Mouse (Mus musculus) hindbrain, embryonic 15.5 days (tissue): ENCODE data around the gene Gm10203. TPM values are rescaled to one million over a fixed set of nuclear protein-coding genes. Genes with fewer than 3 reads are reported as not detected.
A peak's percentile ranks its signal among the peaks of the same experiment; 100 is the strongest.

Source experiments
- ATAC-seq: fragments of 200-750 bp; cut with Nextera tagmentation; 2 replicates; pipeline ENCODE4 v1.8.0; 2017; ENCODE audit warnings: low read depth, moderate number of reproducible peaks, moderate TSS enrichment; ENCODE audit not compliant: low FRiP score
- H3K27ac ChIP-seq: fragments of 300-500 bp; sonication (generic); replicated peaks from 2 replicates; pipeline ENCODE4 v1.5.1; 2015; ENCODE audit warnings: mild to moderate bottlenecking, inconsistent platforms
- H3K27me3 ChIP-seq: fragments of 300-500 bp; sonication (generic); 2 replicates; pipeline ENCODE4 v1.6.1; 2015; ENCODE audit warnings: control low read depth, inconsistent platforms
- H3K36me3 ChIP-seq: fragments of 300-500 bp; sonication (generic); 2 replicates; pipeline ENCODE4 v1.6.1; 2015; ENCODE audit warnings: control low read depth, inconsistent platforms
- H3K4me1 ChIP-seq: fragments of 300-500 bp; sonication (generic); replicated peaks from 2 replicates; pipeline ENCODE4 v1.6.1; 2015; ENCODE audit warnings: control low read depth, inconsistent platforms
- H3K4me2 ChIP-seq: fragments of 300-500 bp; sonication (generic); 2 replicates; pipeline ENCODE4 v1.6.1; 2015; ENCODE audit warnings: moderate library complexity, mild to moderate bottlenecking, inconsistent platforms
- H3K4me3 ChIP-seq: fragments of 300-500 bp; sonication (generic); 2 replicates; pipeline ENCODE4 v1.5.1; 2015; ENCODE audit warnings: mild to moderate bottlenecking, inconsistent platforms
- H3K9ac ChIP-seq: fragments of 300-500 bp; sonication (generic); 2 replicates; pipeline ENCODE4 v1.6.1; 2015; ENCODE audit warnings: inconsistent platforms
- H3K9me3 ChIP-seq: fragments of 300-500 bp; sonication (generic); 2 replicates; pipeline ENCODE4 v1.6.1; 2016; ENCODE audit warnings: control low read depth, inconsistent platforms
- WGBS: fragments of 180-500 bp; shearing (Covaris S2); methylation state at CpG from one replicate; pipeline ENCODE4 v1.1.7; 2015; 5-methylcytosine and 5-hydroxymethylcytosine counted together
- polyA plus RNA-seq: library from polyadenylated mRNA; unstranded; fragments of >200 nt; fragmentation: Nextera tagmentation; extraction: Ambion mirVana; gene quantifications from 2 replicates; pipeline ENCODE4 v1.2.1, GENCODE M21; 2015

The Gm10203 gene
- polyA plus RNA-seq, 1 experiment from 2014 or later = not detected

GRCm38 (mm10) chr6:149107615-149108014, 22.4 kb upstream of the Gm10203 start:
- Histone ChIP-seq H3K9me3 (no peaks in the 10 kb centered on the region), H3K27ac (no peak overlapping the region), H3K4me1 (no peaks in the 10 kb centered on the region), H3K9ac (no peak overlapping the region), H3K4me3 (no peak overlapping the region), H3K4me2 (no peak overlapping the region), H3K27me3 (no peaks in the 10 kb centered on the region), H3K36me3 (no peaks in the 10 kb centered on the region)
- ATAC-seq = no peak
- 84% methylated on average over 3 of the region's 3 CpGs for WGBS

GRCm38 (mm10) chr6:149108909-149109308, 21.1 kb upstream of the Gm10203 start:
- Histone ChIP-seq H3K9ac (no peak overlapping the region), H3K36me3 (no peaks in the 10 kb centered on the region), H3K4me1 (no peaks in the 10 kb centered on the region), H3K9me3 (no peaks in the 10 kb centered on the region), H3K4me2 (no peak overlapping the region), H3K27me3 (no peaks in the 10 kb centered on the region), H3K4me3 (no peak overlapping the region), H3K27ac (no peak overlapping the region)
- 81% methylated on average over 2 of the region's 2 CpGs for WGBS
- no peak for ATAC-seq

GRCm38 (mm10) chr6:149116992-149117391, 13.0 kb upstream of the Gm10203 start:
- Histone ChIP-seq H3K9ac (no peak overlapping the region), H3K36me3 (no peaks in the 10 kb centered on the region), H3K4me1 (no peaks in the 10 kb centered on the region), H3K27ac (no peak overlapping the region), H3K9me3 (no peaks in the 10 kb centered on the region), H3K27me3 (no peaks in the 10 kb centered on the region), H3K4me2 (no peak overlapping the region), H3K4me3 (no peak overlapping the region)
- no peak for ATAC-seq

- Histone ChIP-seq H3K9me3 (no peaks in the 10 kb centered on the region), H3K4me1 (no peaks in the 10 kb centered on the region), H3K36me3 (no peaks in the 10 kb centered on the region), H3K4me2 (no peak overlapping the region), H3K9ac (no peak overlapping the region), H3K27me3 (no peaks in the 10 kb centered on the region), H3K4me3 (no peak overlapping the region), H3K27ac (no peak overlapping the region)
- no peak for ATAC-seq
- 64% methylated on average over 2 of the region's 2 CpGs for WGBS
Observed at GRCm38 (mm10) chr6:149118935-149119334, 11.0 kb upstream of the Gm10203 start.

GRCm38 (mm10) chr6:149119853-149120252, 10.1 kb upstream of the Gm10203 start:
- no peak overlapping the region for H3K27ac ChIP-seq
- no peaks in the 10 kb centered on the region for H3K4me1 ChIP-seq
- H3K4me3 ChIP-seq = no peak overlapping the region
- ATAC-seq = 0 out of 2 replicates have a peak, but pooled peaks have one; percentile 54
- H3K4me2 ChIP-seq = no peak overlapping the region
- H3K36me3 ChIP-seq = no peaks in the 10 kb centered on the region
- H3K27me3 ChIP-seq = no peaks in the 10 kb centered on the region
- no peak overlapping the region for H3K9ac ChIP-seq
- 39% methylated on average over 2 of the region's 2 CpGs for WGBS
- no peaks in the 10 kb centered on the region for H3K9me3 ChIP-seq

- no peak overlapping the region for H3K9ac ChIP-seq
- ATAC-seq = no peak
- no peaks in the 10 kb centered on the region for H3K27me3 ChIP-seq
- 91% methylated on average over 3 of the region's 3 CpGs for WGBS
- no peak overlapping the region for H3K4me3 ChIP-seq
- H3K9me3 ChIP-seq = no peaks in the 10 kb centered on the region
- H3K4me1 ChIP-seq = no peaks in the 10 kb centered on the region
- no peak overlapping the region for H3K4me2 ChIP-seq
- no peak overlapping the region for H3K27ac ChIP-seq
- H3K36me3 ChIP-seq = no peaks in the 10 kb centered on the region
Observed at GRCm38 (mm10) chr6:149123042-149123441, 6.9 kb upstream of the Gm10203 start.

- WGBS = 65% methylated on average over 4 of the region's 4 CpGs
- Histone ChIP-seq H3K36me3 (no peaks in the 10 kb centered on the region), H3K9me3 (no peaks in the 10 kb centered on the region), H3K4me1 (no peaks in the 10 kb centered on the region), H3K27ac (no peak overlapping the region), H3K9ac (no peak overlapping the region), H3K4me2 (no peak overlapping the region), H3K27me3 (no peaks in the 10 kb centered on the region), H3K4me3 (no peak overlapping the region)
- ATAC-seq = no peak
Observed at GRCm38 (mm10) chr6:149126675-149127074, 3.3 kb upstream of the Gm10203 start.

GRCm38 (mm10) chr6:149131111-149131510, 1.1 kb downstream of the Gm10203 start:
- no peak for ATAC-seq
- no peaks in the 10 kb centered on the region for H3K4me1 ChIP-seq
- no peaks in the 10 kb centered on the region for H3K27me3 ChIP-seq
- no peak overlapping the region for H3K27ac ChIP-seq
- no peaks in the 10 kb centered on the region for H3K36me3 ChIP-seq
- H3K4me3 ChIP-seq = no peak overlapping the region
- no peak overlapping the region for H3K4me2 ChIP-seq
- WGBS = 9% methylated on average over 3 of the region's 3 CpGs
- no peak overlapping the region for H3K9ac ChIP-seq
- no peaks in the 10 kb centered on the region for H3K9me3 ChIP-seq

- Histone ChIP-seq H3K4me3 (no peak overlapping the region), H3K27me3 (no peaks in the 10 kb centered on the region), H3K4me2 (no peak overlapping the region), H3K9me3 (no peaks in the 10 kb centered on the region), H3K36me3 (no peaks in the 10 kb centered on the region), H3K27ac (no peak overlapping the region), H3K4me1 (no peaks in the 10 kb centered on the region), H3K9ac (no peak overlapping the region)
- 29% methylated on average over 5 of the region's 5 CpGs for WGBS
- no peak for ATAC-seq
Observed at GRCm38 (mm10) chr6:149132311-149133077, 2.5 kb downstream of the Gm10203 start.

GRCm38 (mm10) chr6:149134391-149135150, 4.6 kb downstream of the Gm10203 start:
- H3K4me1 ChIP-seq = no peaks in the 10 kb centered on the region
- no peak overlapping the region for H3K9ac ChIP-seq
- no peak overlapping the region for H3K4me3 ChIP-seq
- H3K9me3 ChIP-seq = no peaks in the 10 kb centered on the region
- H3K36me3 ChIP-seq = no peaks in the 10 kb centered on the region
- no peaks in the 10 kb centered on the region for H3K27me3 ChIP-seq
- no peak overlapping the region for H3K4me2 ChIP-seq
- ATAC-seq = no peak
- WGBS = 24% methylated on average over 5 of the region's 5 CpGs
- H3K27ac ChIP-seq = no peak overlapping the region

- H3K4me3 ChIP-seq = no peak overlapping the region
- no peak for ATAC-seq
- H3K36me3 ChIP-seq = no peaks in the 10 kb centered on the region
- no peaks in the 10 kb centered on the region for H3K27me3 ChIP-seq
- no peak overlapping the region for H3K27ac ChIP-seq
- H3K4me2 ChIP-seq = no peak overlapping the region
- 82% methylated on average over 6 of the region's 6 CpGs for WGBS
- no peak overlapping the region for H3K9ac ChIP-seq
- H3K9me3 ChIP-seq = no peaks in the 10 kb centered on the region
- no peaks in the 10 kb centered on the region for H3K4me1 ChIP-seq
Observed at GRCm38 (mm10) chr6:149135631-149136030, 5.7 kb downstream of the Gm10203 start.

GRCm38 (mm10) chr6:149137936-149138335, 8.0 kb downstream of the Gm10203 start:
- 81% methylated on average over 2 of the region's 2 CpGs for WGBS
- no peak for ATAC-seq
- peaks cover 7% of the 10 kb centered on the region; the same call in 1 of the 2 replicates for H3K4me1 ChIP-seq
- no peaks in the 10 kb centered on the region for H3K9me3 ChIP-seq
- H3K27me3 ChIP-seq = no peaks in the 10 kb centered on the region
- H3K4me2 ChIP-seq = no peak overlapping the region
- H3K9ac ChIP-seq = no peak overlapping the region
- no peak overlapping the region for H3K27ac ChIP-seq
- H3K36me3 ChIP-seq = no peaks in the 10 kb centered on the region
- no peak overlapping the region for H3K4me3 ChIP-seq
